Mouse (Mus musculus): ENCODE results near the gene Thrb.

The Thrb gene

GRCm38 (mm10) chr14:17786249-17786648, 126.2 kb downstream of the Thrb start:
- DNase-seq: no peak

DNA sequence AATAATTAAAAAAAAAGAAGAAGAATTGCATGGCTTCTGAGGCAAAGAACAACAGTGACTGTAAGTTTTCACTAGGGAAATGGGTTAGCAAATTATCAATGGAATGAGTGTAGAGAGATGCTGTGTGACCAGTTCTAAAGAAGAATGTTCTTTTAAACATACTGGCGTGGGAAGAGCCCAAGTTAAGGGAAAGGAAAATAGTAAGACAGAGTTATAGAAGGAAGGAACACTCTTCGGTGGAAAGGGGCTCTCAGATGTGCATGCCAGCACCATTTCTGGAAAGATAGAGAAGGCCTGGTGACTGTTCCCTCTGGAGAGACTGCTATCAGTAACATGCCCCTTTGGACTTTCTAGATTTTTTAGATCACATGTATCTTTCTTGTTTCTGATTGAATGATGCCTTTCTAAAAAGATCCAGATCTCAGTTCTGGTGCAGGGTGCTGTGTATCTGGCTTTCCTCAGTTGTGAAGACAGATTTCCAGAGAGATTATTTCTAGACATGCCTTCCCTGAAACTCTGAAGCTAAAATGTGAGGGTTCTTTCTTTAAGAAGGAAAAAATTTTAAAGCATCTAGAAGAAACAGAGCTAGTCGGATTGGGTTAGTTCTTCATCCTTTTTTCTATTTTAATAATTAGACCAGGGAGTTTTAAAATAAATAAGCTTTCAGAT, 144.0 kb downstream of the Thrb start:
- DNase-seq: no peak

DNA sequence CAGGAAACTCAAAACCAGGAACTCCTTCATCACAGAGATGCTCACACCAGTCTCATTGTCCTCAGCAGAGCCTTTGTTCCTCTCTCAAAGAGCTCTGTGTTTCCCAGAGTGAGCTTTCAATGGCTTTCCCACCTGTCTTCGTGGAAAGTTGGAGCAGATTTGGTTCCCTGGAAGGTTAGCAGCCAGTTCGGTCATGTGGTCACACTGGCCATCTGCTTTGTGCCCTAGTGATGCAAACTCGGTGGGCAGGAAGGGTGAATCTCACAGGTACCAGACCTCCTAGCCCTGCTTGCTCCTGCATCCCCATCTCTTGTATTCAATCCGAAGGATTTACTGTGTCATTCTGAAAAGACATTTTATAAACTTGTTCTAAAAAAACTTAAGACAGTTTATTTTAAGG, 151.0 kb downstream of the Thrb start:
- DNase-seq: no peak

DNA sequence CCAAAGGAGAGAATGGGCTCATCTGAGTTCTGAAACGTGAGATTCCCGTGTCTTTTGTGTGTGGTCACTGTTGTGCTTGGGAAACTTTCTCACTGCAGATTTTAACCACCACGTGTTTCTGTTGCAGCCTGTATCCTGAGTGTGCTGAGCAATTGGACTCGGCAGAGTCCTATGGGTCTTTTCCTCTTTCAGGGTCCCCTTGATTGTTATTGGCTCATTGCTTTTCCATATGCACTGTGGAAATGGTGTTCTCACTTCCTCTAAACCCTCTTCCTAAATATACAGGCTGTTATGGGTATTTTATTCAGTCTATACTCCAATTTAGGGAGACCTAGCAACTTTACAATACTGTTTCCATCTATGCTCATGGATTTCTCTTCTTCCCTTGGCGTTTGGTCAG, 152.4 kb downstream of the Thrb start:
- DNase-seq: no peak

DNA sequence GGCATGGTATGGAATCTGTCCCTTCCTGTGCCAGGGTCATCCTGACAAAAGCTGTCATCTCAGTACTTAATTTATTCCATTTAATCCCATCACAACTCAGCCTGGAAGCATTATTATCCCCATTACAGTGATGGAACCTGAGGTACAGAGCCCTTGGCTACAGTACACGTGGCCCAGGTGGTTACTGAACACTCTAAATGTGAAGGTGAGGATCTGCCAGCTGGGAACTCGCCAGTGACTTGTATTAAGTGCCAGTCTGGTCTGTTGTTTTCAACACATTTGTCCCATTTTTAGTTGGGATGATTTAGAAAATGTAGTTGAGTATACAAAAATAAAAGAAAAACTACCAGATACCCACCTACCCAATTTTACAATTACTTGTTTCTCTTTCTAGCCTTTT, 155.0 kb downstream of the Thrb start:
- no peak for DNase-seq

DNA sequence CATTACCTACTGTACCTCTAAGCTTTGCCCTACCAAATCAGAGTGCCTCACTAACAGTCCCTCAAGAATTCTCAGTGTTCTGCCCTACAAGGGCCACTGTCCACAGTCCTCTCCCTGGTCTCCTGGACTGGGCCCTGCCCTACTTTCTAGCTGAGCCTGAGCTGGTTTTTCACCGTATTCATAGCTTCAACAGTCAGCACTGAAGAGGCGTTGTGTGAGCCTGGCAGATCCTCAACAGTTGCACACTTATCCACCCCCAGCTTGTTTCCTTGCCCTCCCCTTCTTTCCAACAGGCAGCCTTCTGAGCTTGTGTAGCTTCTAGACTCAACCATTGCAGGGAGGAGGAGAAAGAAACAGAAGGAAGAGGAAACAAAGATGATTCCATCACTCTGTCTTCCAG, 158.0 kb downstream of the Thrb start:
- DNase-seq: no peak

DNA sequence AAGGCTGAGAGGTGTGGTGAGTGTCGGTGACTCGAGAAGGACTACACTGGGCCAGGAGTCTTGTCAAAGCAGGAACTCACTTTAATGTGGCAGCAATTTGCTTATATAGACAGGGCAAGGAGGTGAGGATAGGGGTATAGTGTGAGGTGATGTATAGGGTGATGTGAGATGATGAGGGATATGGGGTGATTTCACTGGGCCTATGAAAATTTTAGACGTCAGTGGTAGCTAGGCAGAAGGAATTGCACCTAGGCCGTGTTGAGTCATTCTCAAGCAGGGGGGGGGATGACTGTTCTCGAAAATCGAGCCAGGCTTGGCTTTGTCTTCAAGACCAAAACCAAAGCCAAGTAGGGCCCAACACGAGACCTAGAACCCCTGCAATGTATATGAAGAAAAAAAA, 162.7 kb downstream of the Thrb start:
- no peak for DNase-seq

DNA sequence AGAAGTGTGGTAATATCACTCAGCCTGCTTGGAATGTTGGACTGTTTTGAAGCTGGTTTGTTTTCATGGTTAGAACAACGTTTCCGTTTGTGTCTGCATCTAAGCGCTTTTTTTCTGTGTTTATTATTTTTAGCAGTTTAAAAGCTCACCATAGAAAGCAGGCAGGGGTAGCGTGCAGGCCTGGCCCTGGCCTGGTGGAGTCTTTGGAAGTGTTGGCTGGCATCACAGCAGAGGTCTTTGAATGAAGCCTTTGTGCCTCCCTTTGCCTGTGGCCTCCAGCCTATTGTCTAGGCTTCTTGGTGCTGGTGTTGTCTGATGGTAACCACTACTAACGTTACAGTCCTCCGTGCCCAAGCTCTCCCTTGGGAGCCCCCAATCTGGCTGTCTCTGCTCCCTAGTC, 167.3 kb downstream of the Thrb start:
- no peak for DNase-seq

- no peak for DNase-seq
These were observed 175.7 kb downstream of the Thrb start for GRCm38 (mm10) chr14:17835738-17836137.

- DNase-seq: no peak
These were observed 176.7 kb downstream of the Thrb start for GRCm38 (mm10) chr14:17836766-17837165.

GRCm38 (mm10) chr14:17845003-17845697, 185.1 kb downstream of the Thrb start:
- DNase-seq: no peak

DNA sequence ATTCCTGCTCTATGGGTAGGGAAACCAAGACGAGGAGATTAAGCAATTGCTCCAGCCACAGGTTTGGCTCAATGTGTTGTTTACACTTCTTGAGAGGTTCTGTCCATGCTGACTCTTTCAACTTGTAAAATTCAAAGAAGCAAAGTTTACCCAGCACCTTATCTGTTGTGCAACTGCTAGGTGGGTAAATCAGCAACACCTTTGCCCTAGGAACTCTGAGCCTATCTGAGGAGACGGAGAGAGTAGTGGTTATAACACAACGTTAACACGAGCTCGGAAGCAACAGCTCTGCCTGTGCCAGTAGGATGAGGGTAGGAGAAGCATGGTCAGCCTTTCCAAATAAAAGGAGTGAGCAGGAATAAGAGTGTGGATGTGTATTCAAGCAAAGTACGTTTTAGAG, 185.8 kb downstream of the Thrb start:
- no peak for DNase-seq

DNA sequence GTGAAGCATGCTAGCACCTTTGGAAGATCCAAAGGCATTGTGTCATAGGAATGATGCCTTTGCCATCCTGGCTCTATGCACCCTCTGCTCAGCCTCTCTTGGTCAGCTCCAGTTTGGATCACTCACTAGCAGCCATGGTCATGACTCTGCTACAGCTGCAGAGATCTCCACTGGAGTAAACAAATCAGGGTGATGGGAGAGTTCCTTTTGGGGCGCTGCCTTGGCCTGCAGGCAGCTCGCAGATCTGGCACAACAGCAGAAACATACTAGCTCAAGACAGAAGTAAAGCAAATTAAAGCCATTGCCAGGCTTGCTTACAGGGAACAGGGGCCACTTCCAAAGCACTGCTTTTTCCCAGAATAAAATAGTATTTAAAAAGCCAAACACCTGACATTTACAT, 186.6 kb downstream of the Thrb start:
- DNase-seq: no peak

DNA sequence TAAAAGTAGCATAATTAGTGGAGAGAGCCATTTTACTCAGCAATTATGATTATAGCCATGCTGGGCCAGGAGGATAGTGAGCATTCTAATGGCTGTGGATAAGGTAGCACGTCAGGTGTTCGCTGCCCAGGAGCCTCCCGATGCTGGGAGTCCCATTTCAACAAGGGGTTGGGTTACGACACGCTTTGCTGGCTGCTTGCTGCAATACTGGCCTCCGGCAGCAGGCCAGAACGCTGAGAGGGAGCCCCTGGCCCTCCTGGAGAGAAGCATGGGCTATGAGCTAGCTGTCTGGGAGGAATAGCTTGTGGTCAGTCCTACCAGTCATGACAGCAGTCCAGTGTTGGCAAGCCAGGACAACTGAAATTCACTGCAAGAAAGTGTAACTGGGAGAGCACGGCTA, 187.2 kb downstream of the Thrb start:
- DNase-seq: no peak

GRCm38 (mm10) chr14:17850355-17850754, 190.3 kb downstream of the Thrb start:
- peak in 1 of 2 experiments; percentile 12 for DNase-seq

GRCm38 (mm10) chr14:17852236-17852635, 192.2 kb downstream of the Thrb start:
- no peak for DNase-seq

DNA sequence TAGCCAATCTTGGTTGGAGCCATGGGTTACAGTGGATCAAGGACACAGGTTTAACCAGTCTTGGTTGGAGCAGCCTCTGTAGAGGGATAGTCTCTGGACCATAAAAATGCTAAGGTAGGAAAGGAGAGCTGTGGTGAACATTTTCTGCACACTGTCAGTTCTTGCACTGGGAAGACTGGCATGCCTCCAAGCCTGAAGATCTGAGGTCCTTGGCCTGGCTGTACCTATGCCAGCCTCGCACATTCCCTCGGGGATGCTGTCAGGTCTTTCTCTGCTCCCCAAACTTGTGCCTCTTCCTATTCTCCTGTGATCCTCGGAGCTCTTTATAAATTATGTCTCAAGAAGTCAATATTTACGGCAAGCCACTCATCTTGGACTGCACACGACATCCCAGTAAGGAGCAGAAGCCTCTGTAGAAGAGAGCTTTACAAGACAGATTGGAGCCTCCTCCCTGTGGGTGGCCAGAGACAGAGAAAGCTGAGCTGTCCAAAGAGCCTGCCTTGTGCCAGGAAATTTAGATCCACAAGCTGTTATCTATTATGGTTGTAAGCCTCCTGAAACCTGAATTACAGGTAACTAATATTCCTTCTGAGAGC, 199.8 kb downstream of the Thrb start:
- DNase-seq: peak; percentile 38 to 67

DNA sequence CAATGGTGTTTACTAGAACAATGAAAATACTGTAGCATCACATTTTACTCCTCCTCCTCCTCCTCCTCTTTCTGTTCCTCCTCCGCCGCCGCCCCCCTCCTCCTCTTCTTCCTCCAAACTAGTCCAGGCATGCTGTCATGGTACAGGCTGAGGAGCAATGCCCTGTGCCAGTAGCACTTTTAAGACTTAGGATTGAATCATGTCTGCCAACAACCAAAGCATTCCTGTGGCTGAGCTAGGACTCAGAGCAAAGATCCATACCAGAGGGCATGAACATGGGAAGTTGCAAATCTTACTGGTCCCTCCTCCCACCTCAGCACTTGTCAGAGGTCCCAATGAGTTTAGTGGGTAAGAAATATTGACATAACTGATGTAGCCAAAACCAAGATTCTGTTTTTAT, 202.6 kb downstream of the Thrb start:
- no peak for DNase-seq

GRCm38 (mm10) chr14:17863701-17864320, 203.8 kb downstream of the Thrb start:
- DNase-seq: no peak

GRCm38 (mm10) chr14:17868326-17868725, 208.3 kb downstream of the Thrb start:
- no peak for DNase-seq

DNA sequence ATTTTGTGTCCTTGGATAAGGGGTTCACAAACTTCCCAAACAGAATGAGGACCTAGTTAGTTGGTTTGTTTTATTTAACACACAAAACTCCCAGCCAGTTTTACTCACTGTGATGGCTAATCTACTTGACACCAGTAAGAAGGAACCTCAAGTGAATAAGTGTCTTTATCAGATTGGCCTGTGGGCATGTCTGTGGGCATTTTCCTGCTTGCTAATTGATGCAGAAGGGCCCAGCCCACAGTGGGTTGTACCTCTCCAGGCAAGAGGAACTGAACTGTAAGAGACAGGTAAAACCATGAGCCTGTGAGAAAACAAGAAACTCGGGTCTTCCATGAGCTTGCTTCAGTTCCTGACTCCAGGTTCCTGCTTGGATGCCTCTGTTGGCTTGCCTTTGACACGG, 215.9 kb downstream of the Thrb start:
- no peak for DNase-seq

DNA sequence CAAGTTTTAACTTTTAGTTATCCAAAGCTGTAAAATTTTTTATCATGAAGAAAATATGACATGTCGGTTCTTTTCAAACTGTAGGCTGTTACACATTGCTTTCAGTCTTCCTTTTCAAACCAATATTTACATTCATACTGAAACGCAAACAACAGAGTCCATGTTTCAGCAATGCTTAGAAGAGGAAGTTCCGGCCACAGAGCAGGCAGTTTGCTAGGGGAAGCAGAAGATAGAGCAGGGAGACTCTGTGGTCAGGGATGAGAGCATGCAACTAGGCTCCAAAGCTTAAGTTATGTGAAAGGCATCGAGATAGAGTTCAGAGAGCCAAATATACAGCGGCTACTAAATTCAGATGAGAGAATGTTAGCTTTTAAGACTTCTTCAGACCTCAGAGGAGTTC, 219.4 kb downstream of the Thrb start:
- no peak for DNase-seq

- DNase-seq: no peak
These were observed 224.8 kb downstream of the Thrb start for GRCm38 (mm10) chr14:17884884-17885283.

- no peak for DNase-seq
These were observed 225.3 kb downstream of the Thrb start for GRCm38 (mm10) chr14:17885320-17885719.
